Mouse (Mus musculus) lung, adult 2 months (tissue): ENCODE measurements at regions not wholly inside any gene's neighbourhood (a gene's known extent, or its start where the extent isn't known, plus 50 kb on each side); places are given as distances from the start of the nearest gene placed in this dataset.

Source experiments
- CTCF ChIP-seq: fragments of 200-500 bp; IDR thresholded peaks from 2 replicates; pipeline ENCODE4 v1.5.1; 2011; ENCODE audit warnings: mild to moderate bottlenecking, low read length, control low read depth; ENCODE audit not compliant: insufficient read depth
- POLR2A ChIP-seq: fragments of 200-500 bp; IDR thresholded peaks from 2 replicates; pipeline ENCODE4 v1.6.1; 2011; ENCODE audit warnings: low read depth, mild to moderate bottlenecking, control low read depth, low read length, borderline replicate concordance; ENCODE audit errors: extremely low read depth

DNA sequence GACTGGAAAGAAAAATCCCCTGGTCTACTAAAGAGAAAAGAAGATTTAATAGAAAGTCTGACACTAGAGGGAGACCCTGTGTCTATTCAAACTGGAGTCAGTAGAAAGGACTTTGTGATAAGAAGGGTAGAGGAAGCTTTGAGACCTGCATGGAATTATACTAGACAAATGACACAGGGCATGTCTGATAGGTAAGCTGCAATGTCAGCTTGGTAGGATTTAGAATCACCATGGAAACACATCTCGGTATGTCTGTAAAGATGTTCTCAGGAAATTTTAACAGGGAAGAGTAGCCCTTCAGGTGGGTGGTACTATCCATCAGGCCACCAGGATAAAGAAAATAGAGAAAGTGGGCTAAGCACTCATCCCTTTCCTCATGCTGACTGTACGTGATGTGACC lies 178.8 kb upstream of the Tac1 start:
- TF ChIP-seq CTCF, result no peak
- no peak for TF ChIP-seq POLR2A
